Mouse (Mus musculus) cerebellum, adult 2 months (tissue): ENCODE data around the gene Dscaml1. TPM values are rescaled to one million over a fixed set of nuclear protein-coding genes. Genes with fewer than 3 reads are reported as not detected.

Source experiments
- DNase-seq, 2 experiments: peaks; one replicate each; pipeline ENCODE4 v3.0.0; 2021
- H3K27ac ChIP-seq: fragments of 200-500 bp; 2 replicates; pipeline ENCODE4 v1.5.1; 2012; ENCODE audit warnings: low read length, control low read depth, inconsistent platforms; ENCODE audit not compliant: insufficient read depth
- H3K27me3 ChIP-seq: fragments of 200-500 bp; 2 replicates; pipeline ENCODE4 v1.6.1; 2012; ENCODE audit warnings: inconsistent platforms, mild to moderate bottlenecking, low read length, moderate library complexity; ENCODE audit not compliant: control insufficient read depth, insufficient read depth
- H3K4me1 ChIP-seq: fragments of 200-500 bp; 2 replicates; pipeline ENCODE4 v1.6.1; 2011; ENCODE audit warnings: low read length; ENCODE audit not compliant: control insufficient read depth, insufficient read depth
- H3K4me3 ChIP-seq: fragments of 200-500 bp; replicated peaks from 2 replicates; pipeline ENCODE3; 2011; ENCODE audit warnings: mild to moderate bottlenecking, low read depth, low read length, control low read depth; ENCODE audit not compliant: insufficient read depth
- CTCF ChIP-seq: fragments of 200-500 bp; IDR thresholded peaks from 2 replicates; pipeline ENCODE4 v1.5.1; 2011; ENCODE audit warnings: low read depth, mild to moderate bottlenecking, control low read depth, low read length, moderate library complexity, borderline replicate concordance; ENCODE audit not compliant: insufficient read depth
- POLR2A ChIP-seq: fragments of 200-500 bp; IDR thresholded peaks from 2 replicates; pipeline ENCODE4 v1.6.1; 2011; ENCODE audit warnings: low read length, control low read depth, borderline replicate concordance; ENCODE audit not compliant: insufficient read depth
- WGBS: fragments of 180-500 bp; shearing (Covaris S2); methylation state at CpG from one replicate; pipeline ENCODE4 v1.1.7; 2018; 5-methylcytosine and 5-hydroxymethylcytosine counted together
- polyA plus RNA-seq: library from polyadenylated mRNA; depleted of rRNA; stranded (reverse); fragments of >200 nt; gene quantifications from 2 replicates; pipeline ENCODE4 v1.2.3, GENCODE M21; 2012

Dscaml1 gene
- polyA plus RNA-seq, 1 experiment: 23.4 TPM

DNA sequence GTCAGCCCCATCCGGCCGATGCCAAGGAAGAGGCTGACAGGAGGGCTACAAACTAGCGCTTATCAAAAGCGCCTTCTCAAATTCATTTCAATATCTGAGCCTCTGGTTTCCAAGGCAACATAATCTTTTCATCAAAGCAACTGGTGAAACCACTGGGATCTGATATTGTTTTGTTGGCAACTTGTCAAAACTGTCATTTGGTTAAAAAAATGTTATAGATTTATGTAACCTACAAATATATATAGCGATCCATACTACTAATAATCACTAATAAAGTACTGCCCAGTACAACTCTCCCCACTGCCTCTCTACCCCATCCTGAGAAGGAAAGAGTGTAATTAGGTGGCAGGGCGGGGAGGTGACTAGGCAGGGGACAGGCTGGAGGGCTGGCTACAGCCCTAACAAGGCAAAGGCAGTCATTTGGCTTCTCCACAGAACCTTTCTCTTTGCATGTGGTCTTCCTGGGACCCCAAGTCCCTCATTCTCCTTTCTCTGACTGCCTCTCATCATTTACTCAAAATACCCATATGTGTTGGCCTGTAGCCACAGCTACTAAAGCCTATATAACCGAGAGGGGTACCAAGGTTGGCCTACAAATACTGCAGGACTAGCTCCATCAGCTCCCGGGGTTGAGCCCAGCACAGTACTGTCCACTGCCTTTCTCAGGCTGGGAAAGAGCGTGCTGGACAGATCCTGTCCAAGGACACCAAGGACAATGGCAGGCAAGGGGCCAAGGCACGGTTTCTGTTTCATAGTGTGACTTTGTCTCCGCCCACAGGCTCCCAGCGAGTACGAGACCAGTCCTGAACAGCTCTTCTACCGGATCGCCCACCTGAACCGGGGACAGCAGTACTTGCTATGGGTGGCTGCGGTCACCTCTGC, 313.5 kb downstream of the Dscaml1 start:
- Histone ChIP-seq H3K27ac (no peak overlapping the region), H3K4me1 (peaks cover 12% of the 10 kb centered on the region), H3K27me3 (no peaks in the 10 kb centered on the region), H3K4me3 (no peak overlapping the region)
- peak; percentile 57 to 58 for DNase-seq
- TF ChIP-seq CTCF (no peak), POLR2A (no peak)
- WGBS: 46% methylated on average over 17 of the region's 17 CpGs

DNA sequence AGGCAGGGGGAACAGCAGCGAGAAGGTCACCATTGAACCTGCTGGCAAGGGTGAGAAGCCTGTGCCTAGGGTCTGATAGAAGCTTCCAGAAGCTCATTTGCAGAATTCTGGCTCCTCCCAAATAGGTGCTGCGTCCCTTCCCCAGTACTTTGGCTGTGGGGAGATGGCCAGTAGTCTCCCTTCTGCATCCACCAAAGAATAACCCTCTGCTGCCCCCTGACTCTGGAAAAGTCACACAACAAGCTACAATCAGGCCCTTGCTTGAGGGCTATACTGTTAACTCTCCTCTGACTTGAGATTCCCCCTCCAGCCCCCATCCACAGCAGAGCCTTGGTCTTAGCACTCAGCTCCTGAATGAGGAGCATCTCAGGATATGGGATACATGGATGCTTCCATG, 314.2 kb downstream of the Dscaml1 start:
- TF ChIP-seq CTCF: peak; percentile 61; the same call in 1 of the 2 replicates
- TF ChIP-seq POLR2A: no peak
- Histone ChIP-seq H3K27ac (no peak overlapping the region), H3K27me3 (no peaks in the 10 kb centered on the region), H3K4me1 (peaks cover 12% of the 10 kb centered on the region), H3K4me3 (no peak overlapping the region)
- 61% methylated on average over 2 of the region's 2 CpGs for WGBS
- peak; percentile 47 to 56 for DNase-seq

DNA sequence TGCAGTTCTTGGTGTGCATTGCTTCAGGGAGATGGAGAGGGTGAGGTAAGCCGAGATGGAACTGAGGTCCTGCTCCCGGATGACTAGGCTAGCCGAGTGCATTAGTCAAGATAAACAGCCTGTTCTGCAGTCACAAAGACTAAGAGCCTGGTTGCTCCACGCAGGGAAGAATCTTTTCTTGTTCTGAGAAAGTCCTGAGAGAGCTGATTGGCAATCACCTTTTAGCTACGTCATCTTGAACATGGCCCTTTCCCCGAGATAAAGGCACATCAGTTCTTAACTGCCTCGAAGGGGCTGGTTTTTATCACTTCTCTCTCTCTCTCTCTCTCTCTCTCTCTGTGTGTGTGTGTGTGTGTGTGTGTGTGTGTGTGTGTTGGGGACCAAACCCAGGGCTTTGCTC, 319.0 kb downstream of the Dscaml1 start:
- WGBS: 63% methylated on average over 7 of the region's 7 CpGs
- no peak for TF ChIP-seq CTCF
- no peak for TF ChIP-seq POLR2A
- Histone ChIP-seq H3K27me3 (no peaks in the 10 kb centered on the region), H3K4me1 (peaks cover under 1% of the 10 kb centered on the region; the same call in 1 of the 2 replicates), H3K4me3 (no peak overlapping the region), H3K27ac (no peak overlapping the region)
- no peak for DNase-seq

DNA sequence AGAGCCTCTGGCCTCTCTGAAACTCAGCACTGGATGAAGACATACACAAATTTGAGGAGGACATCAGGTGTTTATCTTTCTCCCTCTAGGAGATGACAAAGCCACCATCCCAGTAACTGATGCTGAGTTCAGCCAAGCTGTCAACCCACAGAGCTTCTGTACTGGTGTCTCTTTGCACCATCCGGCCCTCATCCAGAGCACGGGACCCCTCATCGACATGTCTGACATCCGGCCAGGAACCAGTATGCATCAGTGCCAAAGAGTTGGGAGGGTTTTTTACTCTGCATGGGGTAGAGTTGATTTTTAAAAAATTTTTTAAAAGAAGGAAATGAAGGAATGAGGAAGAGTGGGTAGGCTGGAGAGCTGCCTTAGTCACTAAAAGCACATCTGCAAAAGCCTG, 323.5 kb downstream of the Dscaml1 start:
- Histone ChIP-seq H3K4me3 (no peak overlapping the region), H3K4me1 (no peaks in the 10 kb centered on the region), H3K27ac (no peak overlapping the region), H3K27me3 (no peaks in the 10 kb centered on the region)
- DNase-seq: no peak
- TF ChIP-seq POLR2A (no peak), CTCF (no peak)
- 34% methylated on average over 4 of the region's 4 CpGs for WGBS

DNA sequence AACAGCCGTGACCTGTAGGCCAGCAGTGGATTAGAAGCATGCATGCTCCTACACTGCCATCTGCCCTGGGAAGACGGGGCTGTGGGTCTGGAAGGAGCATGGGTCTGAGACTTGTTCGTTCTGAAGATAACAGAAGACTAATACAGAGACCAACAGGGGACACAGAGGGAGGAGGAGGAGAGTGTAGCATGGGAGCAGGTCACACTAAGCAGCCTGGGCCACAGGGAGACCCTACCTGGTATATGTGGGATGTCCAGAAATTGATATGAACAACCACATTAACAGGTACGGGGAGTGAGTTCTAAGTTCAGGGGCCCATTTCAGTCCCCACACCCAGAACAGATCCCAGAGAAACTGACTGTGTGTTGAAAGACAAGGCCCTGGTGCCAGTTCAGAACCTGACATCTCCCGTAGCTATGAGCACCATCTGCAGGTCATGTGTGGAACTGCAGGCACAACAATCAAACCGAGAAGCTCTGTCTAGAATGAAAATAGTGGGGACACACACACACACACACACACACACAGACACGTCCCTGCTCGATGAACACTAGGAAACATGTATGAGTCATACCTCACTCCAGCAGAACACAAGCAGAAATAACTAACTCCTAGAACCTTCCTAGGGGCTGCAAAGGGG, 328.1 kb downstream of the Dscaml1 start:
- WGBS: 35% methylated on average over 8 of the region's 8 CpGs
- TF ChIP-seq POLR2A: no peak
- TF ChIP-seq CTCF: peak; percentile 98
- H3K27me3 ChIP-seq: no peaks in the 10 kb centered on the region

DNA sequence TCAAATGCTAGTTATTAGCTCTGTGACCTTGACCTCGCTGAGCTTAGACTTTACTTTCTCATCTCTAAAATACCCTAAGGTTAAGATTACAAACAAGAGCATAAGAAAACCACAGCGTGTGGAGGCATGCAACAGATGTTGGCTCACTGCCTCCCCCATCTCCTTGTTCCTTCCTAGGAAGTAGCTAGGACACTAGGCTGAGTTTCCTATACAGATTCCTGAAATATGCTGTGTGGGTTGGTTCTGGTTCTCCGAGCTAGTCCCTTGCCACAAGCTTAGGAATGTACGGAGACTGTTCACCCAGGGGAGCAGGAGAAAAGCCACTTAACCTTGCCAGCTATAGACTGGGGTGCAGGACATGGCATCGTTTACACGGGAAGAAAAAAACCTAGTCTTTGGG, 339.8 kb downstream of the Dscaml1 start:
- H3K27ac ChIP-seq: no peak overlapping the region
- H3K4me1 ChIP-seq: peaks cover 7% of the 10 kb centered on the region
- no peak for TF ChIP-seq CTCF
- no peak for TF ChIP-seq POLR2A
- WGBS: 78% methylated on average over 6 of the region's 6 CpGs
- H3K27me3 ChIP-seq: no peaks in the 10 kb centered on the region
- DNase-seq: no peak
- H3K4me3 ChIP-seq: no peak overlapping the region

More for the DNA sequence above, 328.1 kb downstream of the Dscaml1 start:
- H3K4me3 ChIP-seq: no peak overlapping the region
- no peak overlapping the region for H3K27ac ChIP-seq
- no peaks in the 10 kb centered on the region for H3K4me1 ChIP-seq
- peak; percentile 75 to 87 for DNase-seq

DNA sequence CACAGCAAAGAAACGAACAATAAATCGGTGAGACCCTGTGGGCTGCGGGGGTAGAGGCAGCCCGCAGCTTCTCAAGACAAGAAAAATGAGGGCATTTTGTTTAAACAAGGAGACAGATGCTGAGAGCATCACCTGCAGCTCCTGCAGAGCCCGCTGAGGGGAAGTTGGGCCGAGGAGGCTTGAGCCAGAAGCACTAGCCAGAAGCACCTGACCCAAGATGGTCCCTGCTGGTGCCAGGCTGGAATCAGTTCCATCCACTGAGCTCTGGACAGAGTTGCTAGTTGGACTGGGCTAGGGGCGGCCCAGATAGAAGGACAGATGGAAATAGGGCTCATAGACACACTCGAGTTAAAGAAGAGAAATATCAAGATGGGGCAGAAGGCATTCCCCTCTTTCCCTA, 340.7 kb downstream of the Dscaml1 start:
- Histone ChIP-seq H3K27me3 (no peaks in the 10 kb centered on the region), H3K27ac (no peak overlapping the region), H3K4me1 (peaks cover 10% of the 10 kb centered on the region), H3K4me3 (no peak overlapping the region)
- peak; percentile 42 for DNase-seq
- TF ChIP-seq CTCF: no peak
- TF ChIP-seq POLR2A: no peak
- WGBS: 36% methylated on average over 8 of the region's 8 CpGs
